8 mouse cellular contexts compared by ENCODE assay signal in the genomic region with DNA sequence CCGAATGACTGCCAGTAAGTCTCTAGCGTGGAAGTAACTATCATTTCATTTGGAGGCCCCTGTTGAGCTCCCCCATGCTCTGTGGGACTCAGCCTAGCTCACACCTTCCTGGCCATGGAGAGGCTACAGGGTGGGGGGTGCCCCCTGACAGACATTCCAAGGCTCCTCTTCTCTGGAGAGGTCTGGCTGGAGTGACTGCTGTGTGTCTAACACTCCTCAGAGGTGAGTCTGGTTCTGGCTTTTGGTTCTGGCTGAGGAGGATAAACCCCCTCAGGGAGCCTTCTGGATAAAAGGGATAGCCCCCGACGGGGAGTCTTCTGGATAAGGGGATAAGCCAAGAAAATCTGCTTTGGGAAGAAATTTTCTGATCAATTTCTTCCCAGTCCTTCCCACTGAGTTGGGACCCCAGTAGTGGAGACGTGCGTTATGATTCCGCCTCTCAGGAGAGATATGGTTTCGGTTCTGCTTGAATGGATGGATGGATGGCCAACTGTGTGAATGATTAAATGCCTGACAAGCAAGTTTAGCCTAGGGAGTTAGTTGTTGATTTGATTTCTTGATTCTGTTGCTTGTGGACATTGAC. TPM values are rescaled to one million over a fixed set of nuclear protein-coding genes. Genes with fewer than 3 reads are reported as not detected.
A peak's percentile ranks its signal among the peaks of the same experiment; 100 is the strongest.
DNase-seq lines count a peak whose midpoint lies in the region; ATAC-seq lines count a peak whose summit lies in the region.

No protein-coding gene starts in this region.

- peak overlapping the region; percentile 54 for H3K4me3 ChIP-seq in heart, embryonic 12.5 days
- peak overlapping the region; percentile 50; the same call in 1 of the 2 replicates for H3K4me3 ChIP-seq in hindbrain, embryonic 13.5 days

- no peak overlapping the region for H3K27ac ChIP-seq in heart, embryonic 12.5 days (ENCODE audit: poor library complexity, severe bottlenecking)
- no peak overlapping the region for H3K27ac ChIP-seq in hindbrain, embryonic 13.5 days

- WGBS in heart, embryonic 12.5 days, result 29% methylated on average over 8 of the region's 8 CpGs
- WGBS in hindbrain, embryonic 13.5 days, result 34% methylated on average over 8 of the region's 8 CpGs

- ATAC-seq in heart, embryonic 12.5 days (ENCODE audit: insufficient number of reproducible peaks, low FRiP score), result 0 out of 2 replicates have a peak, but pooled peaks have one; percentile 45
- 0 out of 2 replicates have a peak, but pooled peaks have one; percentile 32 for ATAC-seq in hindbrain, embryonic 13.5 days (ENCODE audit: low FRiP score)
- ATAC-seq in megakaryocyte-erythroid progenitor cell, adult 5-6 weeks (replicated peaks; ENCODE audit: low FRiP score, low TSS enrichment, poor library complexity, severe bottlenecking), result 0 out of 2 replicates have a peak, but pooled peaks have one; percentile 18

- no peak for DNase-seq in heart, postnatal 36 days
- DNase-seq in R1 (ENCODE audit: low read depth, low spot score), result peak; percentile 68
- no peak for DNase-seq in spleen, adult 12 weeks (ENCODE audit: low spot score)
- DNase-seq in cerebellum, adult 11 months, result no peak
- no peak for DNase-seq in layer of hippocampus, postnatal 10 days (ENCODE audit: low spot score in 2 of 2)

- no peaks in the 10 kb centered on the region for H3K9me3 ChIP-seq in heart, embryonic 12.5 days (replicated peaks)
- H3K9me3 ChIP-seq in hindbrain, embryonic 13.5 days, result no peaks in the 10 kb centered on the region

- peak overlapping the region; percentile 68 for H3K4me2 ChIP-seq in heart, embryonic 12.5 days
- peak overlapping the region; percentile 71; the same call in 1 of the 2 replicates for H3K4me2 ChIP-seq in hindbrain, embryonic 13.5 days

- H3K4me1 ChIP-seq in heart, embryonic 12.5 days (replicated peaks), result no peaks in the 10 kb centered on the region
- peaks cover 13% of the 10 kb centered on the region for H3K4me1 ChIP-seq in hindbrain, embryonic 13.5 days (replicated peaks)

- no peaks in the 10 kb centered on the region for H3K27me3 ChIP-seq in heart, embryonic 12.5 days (replicated peaks)
- 0 out of 2 replicates have a peak, but pooled peaks cover 2% of the 10 kb centered on the region for H3K27me3 ChIP-seq in hindbrain, embryonic 13.5 days

- H3K36me3 ChIP-seq in heart, embryonic 12.5 days, result no peaks in the 10 kb centered on the region
- no peaks in the 10 kb centered on the region for H3K36me3 ChIP-seq in hindbrain, embryonic 13.5 days

- H3K9ac ChIP-seq in heart, embryonic 12.5 days, result no peak overlapping the region
- no peak overlapping the region for H3K9ac ChIP-seq in hindbrain, embryonic 13.5 days

- intact Hi-C loops in heart, postnatal 36 days (cut with DNase I), result loop anchor here (5.0 kb wide), 2 partner anchors 244 to 384 kb away; no protein-coding TSS in a partner anchor

RNA-seq across cellular contexts. Expression of a gene that starts 25.1 kb away (rescaled TPM):
- polyA plus RNA-seq in heart, embryonic 12.5 days (2016; fragmentation: Nextera tagmentation; extraction: Ambion mirVana), result 44.1 and 45.8 TPM in 2 replicates
- total RNA-seq in heart, postnatal 36 days (2021), result 10 to 100 TPM; 17.9 to 18.9 TPM
- polyA plus RNA-seq in hindbrain, embryonic 13.5 days (2015; fragmentation: Nextera tagmentation; extraction: Ambion mirVana), result 53.2 and 57.8 TPM in 2 replicates
- total RNA-seq in megakaryocyte-erythroid progenitor cell, adult 5-6 weeks (2014; fragmentation: Nextera tagmentation), result 26.2 and 35.0 TPM in 2 replicates
- 33.6 and 43.2 TPM in 2 replicates for total RNA-seq in megakaryocyte-erythroid progenitor cell, adult 5-6 weeks (2017)
- total RNA-seq in layer of hippocampus, postnatal 10 days (2021), result 10 to 100 TPM; 25.7 to 26.2 TPM

RNA-seq across cellular contexts. Expression of a gene that starts 48.1 kb away (rescaled TPM):
- polyA plus RNA-seq in heart, embryonic 12.5 days (2016; fragmentation: Nextera tagmentation; extraction: Ambion mirVana), result 7.6 and 8.2 TPM in 2 replicates
- 1 to 10 TPM; 2.2 to 2.6 TPM for total RNA-seq in heart, postnatal 36 days (2021)
- 21.6 and 25.2 TPM in 2 replicates for polyA plus RNA-seq in hindbrain, embryonic 13.5 days (2015; fragmentation: Nextera tagmentation; extraction: Ambion mirVana)
- 6.4 and 7.6 TPM in 2 replicates for total RNA-seq in megakaryocyte-erythroid progenitor cell, adult 5-6 weeks (2014; fragmentation: Nextera tagmentation)
- total RNA-seq in megakaryocyte-erythroid progenitor cell, adult 5-6 weeks (2017), result 2.3 and 4.7 TPM in 2 replicates
- 10 to 100 TPM; 10.9 to 12.4 TPM for total RNA-seq in layer of hippocampus, postnatal 10 days (2021)
